Mouse (Mus musculus): ENCODE data around the gene Plcl2.
"Not testable (repeated sequence)": the region's sequence is repeated elsewhere in the genome, so short reads cannot be mapped to it uniquely, and the experiment has no call there.

Plcl2 gene

DNA sequence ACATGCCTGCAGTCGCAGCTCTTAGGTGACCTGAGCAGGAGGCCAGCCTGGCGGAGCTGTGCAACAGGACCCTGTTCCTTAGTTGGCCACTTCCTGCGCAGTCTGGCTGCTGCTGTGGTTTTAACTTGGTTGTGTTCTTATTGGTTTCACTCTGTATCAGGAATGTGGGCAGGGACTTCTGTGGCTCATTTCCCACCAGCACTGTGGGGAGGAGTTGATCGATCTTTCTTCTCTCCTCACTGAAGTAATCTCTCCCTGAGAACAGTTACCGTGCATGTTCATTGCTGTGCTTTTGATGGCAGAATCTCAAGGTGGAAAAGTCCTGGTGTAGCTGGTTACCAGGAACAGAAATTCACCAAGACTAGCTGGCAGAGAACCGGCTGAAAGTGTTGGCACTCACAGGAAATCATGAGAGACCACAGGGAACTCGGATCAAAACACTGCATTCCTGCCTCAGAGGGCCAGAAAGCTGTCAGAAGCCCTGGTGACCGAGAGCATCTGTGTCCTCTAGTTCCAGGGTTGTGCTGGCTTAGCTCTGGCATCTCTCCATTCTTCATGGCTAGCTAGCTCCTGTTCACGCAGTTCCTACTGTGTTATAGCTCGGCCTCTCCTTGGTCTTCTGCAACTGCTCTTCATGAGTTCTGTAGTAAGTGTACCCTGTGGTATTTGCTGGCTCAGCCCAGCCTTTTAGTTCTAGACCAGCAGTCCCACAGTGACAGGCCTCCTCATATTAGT lies 168.9 kb downstream of the Plcl2 start:
- peak; percentile 19 for DNase-seq

DNA sequence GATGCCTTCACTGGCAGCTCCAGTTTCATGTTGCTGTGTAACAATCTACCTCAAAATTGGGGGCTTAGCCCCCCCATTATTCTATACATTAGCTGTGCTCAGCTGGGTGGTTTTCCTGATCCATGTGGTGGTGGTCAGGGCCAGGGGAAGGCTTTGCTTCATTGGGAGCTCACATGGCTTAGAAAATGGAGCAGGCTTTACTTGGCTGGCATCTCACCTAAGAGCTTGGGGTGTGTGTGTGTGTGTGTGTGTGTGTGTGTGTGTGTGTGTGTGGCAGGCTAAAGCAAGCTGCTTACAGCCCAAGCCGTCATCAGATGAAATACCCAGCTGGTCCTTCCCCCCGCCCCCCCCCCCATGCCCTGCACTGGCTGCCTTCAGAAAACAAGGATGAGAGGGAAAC lies 169.5 kb downstream of the Plcl2 start:
- DNase-seq, result no peak

DNA sequence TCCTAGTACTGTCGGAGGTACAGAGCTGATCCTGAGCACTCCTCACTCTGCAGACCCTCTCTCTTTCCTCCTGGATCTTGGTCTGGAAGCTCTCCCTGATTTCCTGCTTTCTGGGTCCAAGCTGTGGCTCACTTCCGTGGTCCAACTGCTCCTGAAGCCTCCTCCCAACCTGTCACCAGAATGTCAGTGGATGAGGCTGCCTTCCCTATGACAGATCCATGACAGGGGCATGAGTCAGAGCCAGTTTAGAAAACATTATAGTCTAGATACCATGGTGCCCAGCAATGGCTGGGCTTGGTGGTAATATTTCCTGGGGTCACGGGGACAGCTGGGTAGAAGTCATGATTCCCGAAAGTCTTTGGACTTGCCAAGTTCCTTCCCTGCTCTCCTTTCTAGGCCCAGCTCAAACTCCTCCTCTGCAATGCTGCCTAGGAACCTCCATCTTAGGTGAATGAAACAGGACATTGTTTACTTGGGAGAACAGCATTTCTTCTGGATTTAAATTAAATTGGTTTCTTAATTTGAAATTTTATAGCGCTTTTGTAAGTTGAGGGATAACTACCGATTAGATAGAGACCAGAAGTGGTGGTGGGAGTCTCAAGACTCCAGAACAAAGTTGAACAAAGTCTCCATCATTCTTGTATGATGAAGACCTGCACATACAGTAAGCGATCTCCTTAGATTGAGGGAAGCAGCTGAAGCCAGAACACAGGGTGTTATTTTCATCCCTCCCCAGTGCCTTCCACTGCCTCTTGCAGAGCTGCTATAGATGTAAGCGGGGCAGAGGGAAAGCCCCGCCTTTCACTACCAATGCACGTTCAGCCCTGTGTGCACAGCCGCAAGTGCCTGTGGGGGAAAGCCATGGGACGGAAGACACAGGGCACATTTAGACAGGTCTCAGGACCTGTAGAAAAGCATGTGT lies 170.7 kb downstream of the Plcl2 start:
- no peak for DNase-seq

DNA sequence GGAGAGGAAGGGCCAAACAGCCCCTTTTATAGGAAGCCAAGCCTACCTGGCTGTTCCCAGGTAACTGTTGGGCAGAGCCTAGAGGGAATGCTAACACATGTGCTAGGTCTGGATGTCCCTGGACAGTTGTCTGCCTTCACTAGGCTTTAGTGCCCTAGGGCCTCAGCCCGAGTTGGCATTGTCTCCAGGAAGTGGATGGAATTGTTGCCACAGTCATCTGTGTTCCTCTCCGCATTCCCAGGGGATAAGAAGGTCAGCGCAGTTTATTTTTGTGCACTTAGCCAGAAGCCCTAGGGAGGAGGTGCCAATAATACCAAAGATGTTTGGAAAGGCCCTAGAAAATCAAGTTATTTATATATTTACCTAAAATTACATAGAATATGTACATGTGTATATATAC lies 173.5 kb downstream of the Plcl2 start:
- DNase-seq, result no peak

DNA sequence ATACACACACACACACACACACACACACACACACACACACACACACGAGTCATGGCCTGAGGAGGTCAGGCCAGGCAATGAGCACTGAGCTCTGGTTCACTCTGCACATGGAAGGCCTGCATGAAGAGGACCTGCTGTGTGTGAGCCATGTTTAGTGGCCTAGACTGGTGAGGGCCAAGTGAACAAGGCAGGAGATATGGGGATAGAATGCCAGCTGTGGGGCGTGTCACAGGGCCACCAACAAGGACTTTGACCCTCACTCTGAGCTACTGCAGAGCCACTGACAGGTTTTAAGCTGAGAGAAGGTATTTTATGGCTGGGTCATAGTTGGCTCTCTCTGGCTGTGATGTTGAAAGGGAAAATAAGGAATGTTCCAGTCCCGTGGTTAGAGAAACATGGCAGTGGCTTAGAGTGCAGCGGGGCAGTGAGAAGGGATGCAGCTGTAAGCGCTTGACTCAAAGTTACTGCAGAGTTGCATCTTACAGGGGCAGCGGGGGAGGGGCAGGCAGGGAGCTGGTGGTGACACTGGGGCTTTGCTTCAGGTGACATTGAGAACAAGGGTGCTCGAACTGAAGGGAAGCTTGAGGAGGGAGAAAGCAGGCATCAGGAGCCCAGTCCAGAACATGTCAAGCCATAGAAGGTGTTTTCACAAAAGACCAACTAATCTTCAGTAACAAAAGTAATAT lies 175.9 kb downstream of the Plcl2 start:
- no peak for DNase-seq

DNA sequence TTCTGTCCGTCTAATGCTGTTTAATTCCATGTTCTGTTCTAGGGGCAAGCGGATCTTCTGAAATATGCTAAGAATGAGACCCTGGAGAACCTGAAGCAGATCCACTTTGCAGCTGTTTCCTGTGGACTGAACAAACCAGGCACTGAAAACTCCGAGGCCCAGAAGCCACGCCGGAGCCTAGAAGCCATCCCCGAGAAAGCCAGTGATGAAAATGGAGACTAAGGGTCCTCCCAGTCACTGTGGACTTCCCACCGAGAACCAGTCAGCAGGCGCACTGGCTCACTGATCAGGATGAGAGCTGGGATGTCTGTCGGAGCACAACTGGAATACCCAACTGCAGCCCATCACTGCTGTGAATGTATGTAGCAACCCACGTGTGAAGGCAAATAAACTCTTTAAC lies 178.5 kb downstream of the Plcl2 start:
- DNase-seq, result no peak

DNA sequence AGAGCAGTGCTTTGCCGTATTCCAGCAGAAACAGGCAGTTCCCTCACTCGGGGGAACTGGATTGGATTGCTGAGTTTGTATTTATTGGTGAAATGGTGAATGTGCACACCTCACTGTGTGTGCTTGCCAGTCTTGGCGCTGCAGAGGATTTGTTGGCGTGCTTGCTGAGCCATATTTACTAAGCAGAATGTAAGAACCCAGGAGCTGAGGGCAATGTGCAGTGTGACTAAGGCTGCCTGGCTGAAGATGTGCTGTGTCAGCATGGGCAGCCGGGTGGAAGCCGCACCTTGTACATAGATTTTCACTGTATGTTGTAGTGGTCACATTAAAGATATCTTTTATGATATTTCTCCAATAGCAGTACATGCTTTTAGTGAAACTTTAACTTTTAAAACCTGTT lies 178.9 kb downstream of the Plcl2 start:
- no peak for DNase-seq

DNA sequence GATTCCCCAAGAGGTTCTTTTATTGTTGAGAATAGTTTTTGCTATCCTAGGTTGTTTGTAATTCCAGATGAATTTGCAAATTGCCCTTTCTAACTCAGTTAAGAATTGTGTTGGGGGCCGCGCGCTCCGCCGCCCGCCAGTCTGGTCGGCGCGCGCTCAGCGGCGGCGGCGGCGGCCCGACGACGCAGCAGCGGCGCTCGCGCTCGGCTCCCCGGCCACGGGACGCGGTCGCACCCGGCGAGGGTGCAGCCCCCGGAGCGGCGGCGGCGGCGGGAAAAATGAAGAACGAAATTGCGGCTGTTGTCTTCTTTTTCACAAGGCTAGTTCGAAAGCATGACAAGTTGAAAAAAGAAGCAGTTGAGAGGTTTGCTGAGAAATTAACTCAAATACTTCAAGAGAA lies 189.2 kb downstream of the Plcl2 start:
- DNase-seq, result not testable (repeated sequence)

DNA sequence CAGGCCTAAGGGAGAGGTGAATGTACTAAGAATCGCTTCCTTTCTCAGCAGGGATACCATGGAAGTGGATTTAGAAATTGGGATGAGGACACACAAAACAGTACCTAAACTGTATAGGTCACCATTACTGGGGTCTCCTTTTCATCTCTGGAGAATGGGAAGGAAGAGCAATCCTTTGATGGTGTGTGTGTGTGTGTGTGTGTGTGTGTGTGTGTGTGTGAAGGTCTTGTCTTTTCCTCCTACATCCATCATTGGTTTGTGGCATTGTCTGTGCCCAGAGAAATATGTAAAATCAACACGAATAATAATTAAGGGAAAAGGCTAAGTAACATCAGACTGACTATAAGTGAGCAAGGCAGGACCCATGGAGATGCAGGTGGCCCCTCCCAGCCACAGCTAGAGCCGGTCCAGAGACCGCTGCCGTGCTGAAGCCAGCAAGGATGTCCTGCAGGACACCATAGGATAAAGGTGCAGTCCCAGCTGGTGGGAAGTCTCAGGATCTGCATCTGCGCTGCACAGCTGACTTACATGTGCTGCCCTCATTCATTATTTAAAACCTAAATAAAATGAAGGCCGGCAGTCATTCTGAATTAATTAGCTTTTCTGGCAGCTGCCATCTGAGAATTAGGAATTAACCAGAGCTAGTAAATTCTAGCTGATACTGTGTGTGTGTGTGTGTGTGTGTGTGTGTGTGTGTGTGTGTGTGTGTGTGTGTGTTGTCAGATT lies 201.5 kb downstream of the Plcl2 start:
- DNase-seq, result no peak

DNA sequence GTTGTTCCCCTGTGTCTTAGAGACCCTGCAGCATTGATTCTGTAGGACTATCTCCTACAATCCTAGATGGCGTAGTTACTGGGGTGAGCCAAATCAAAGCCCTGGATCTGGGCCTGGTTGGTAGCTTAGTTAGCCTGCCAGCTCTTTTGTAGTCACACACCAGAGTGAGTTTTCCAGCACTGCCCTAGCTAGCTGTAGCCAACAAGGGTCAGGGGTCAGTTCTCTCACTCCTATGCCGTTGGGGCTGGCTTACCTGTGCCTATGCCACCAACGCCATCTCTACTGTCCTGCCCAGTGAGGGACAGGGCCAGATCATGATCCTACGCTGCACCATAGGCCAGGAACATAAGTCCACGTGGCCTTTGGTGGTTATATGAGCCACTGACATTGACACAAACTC lies 208.4 kb downstream of the Plcl2 start:
- no peak for DNase-seq

DNA sequence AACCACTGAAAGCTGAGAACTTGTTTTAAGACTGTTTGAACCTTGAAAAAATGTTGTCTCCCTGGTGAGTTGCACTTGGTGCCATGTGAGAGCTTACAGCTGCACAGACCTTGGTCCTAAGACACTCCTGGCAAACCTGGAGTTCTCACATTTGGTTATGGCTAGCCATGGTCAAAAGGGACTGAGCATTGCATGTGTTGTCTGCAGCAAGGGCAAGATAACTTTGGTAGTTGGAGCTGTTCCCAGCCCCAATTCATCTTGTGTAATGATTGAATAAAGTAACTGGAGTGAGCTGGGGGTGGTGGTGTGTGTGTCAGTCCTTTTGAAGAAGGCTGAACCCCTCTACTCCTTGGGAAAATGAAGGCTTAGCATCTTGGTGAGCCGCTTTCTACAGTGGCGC lies 215.2 kb downstream of the Plcl2 start:
- DNase-seq, result no peak

DNA sequence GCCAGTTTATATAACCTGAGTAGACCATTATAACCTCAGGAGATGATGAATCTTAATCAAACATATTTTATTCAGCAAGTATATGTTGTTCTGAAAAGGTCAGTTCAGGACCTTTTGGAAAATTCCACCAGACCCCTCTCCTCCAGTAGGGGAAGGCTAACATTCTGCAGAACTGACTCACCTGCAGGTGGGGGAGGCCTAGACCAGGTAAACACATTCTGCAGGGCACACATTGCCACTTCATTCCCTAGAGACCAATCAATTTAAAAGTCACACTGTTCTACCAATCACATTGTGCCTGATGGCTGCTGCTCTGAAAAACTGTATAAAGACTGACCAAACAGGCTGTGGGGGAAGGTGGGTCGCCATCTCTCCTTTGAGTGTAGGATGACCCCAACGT lies 217.1 kb downstream of the Plcl2 start:
- DNase-seq, result no peak

DNA sequence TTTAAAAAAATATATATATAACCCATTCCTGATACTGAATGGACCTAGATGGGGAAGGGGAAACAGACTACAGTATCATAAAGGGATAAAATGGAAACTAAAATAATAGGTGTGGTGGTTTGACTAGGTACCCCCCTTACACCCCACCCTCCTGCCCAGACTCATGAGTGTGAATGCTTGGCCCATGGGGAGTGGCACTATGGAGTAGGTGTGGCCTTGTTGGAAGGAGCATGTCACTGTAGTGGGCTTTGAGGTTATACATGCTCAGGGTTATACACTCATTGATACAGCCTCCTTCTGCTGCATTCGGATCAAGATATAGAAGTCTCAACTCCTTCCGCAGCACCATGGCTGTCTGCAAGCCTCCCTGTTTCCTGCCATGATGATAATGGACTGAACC lies 219.8 kb downstream of the Plcl2 start:
- DNase-seq, result no peak

DNA sequence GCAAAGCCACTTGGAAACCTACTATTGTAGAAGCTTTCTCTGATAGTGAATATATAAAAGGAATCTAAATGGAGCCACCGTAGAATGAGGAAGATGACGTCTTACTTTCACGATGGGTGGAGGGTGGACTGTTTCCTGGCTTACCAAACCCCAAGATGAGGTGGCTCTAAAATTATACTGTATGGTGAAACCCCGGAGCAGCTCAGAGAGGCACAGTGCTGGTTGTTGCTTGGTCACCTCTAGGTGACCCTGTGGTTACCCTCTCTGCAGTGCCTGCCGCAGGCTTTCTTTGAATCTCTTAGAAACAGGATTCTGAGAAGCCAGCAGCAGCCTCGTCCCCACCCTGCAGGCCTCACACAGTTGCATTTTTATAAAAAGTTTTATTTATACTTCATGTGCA lies 220.4 kb downstream of the Plcl2 start:
- no peak for DNase-seq

DNA sequence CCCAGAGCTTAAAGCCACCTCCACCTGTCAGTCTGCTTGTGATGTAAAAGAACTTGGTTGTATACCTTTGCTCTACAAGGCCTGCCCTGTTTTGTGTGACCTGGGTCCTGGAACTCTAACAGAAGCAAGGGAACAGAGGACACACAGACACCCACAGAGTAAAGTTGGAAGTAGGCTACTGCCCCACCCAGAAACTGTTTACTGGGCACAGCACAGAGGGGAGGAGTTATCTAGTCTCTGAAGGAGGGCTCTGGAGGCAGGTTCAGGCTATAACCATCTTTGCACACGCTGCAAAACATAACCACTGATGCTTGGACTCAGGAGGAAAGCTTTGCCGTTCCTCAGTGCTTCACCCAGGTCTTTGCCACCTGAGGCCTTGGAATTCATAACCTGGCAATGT lies 221.7 kb downstream of the Plcl2 start:
- no peak for DNase-seq

DNA sequence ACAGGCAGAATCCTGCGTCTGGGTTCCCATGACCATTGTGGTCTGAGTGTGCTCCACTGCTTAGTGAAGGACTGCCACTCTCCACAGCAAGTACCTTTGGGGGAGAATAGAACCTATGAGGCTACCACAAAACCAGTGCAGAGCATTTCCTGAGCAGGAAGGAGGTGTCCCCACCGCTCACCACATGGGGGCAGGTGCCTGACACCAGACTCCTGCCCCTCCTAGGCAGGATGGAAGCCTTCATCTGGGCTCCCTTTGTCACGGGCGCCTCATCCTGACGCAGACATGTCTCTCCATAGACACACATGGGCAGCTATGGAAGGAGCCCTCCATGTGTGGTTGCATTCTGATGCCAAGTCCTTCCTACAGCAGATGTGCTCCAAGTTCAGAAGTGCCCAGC lies 222.7 kb downstream of the Plcl2 start:
- no peak for DNase-seq

DNA sequence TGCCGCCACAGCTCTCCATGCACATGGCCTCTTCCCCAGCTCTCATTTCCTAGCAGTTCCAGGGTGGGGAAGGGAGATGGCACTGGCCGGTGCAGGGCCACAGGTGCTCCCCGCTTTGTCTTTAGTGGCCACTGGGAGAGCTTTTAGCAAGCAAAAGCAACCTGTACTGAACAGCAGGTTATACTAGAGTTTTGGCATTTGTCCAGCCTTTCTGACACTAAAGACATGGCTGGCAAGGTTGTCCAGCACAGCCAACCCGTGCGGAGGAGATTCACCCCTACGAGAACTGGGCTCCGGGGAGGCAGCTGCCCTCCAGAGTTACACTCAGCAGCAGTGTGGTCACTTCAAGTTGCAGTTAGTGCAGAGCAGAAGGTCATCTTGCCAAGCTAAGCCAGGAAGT lies 224.2 kb downstream of the Plcl2 start:
- no peak for DNase-seq

DNA sequence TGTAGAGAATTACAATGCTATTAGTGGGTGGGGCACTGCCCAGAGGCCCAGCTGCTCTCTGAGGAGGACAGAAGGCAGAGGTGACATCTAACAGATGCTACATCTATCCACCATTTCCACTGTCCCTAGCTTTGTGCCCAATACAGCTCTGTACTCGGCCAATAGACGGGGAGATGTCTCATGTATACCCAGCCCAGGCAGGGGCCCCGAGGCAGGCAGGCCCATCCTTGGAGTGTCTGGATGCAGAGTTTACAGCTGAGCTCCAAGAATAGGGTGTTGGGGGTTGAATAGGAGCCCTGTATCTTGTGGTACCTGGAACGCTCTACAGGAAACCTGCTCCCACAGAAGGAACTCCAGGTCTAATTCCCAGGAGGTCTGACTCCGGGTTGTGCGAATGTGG lies 225.6 kb downstream of the Plcl2 start:
- no peak for DNase-seq

DNA sequence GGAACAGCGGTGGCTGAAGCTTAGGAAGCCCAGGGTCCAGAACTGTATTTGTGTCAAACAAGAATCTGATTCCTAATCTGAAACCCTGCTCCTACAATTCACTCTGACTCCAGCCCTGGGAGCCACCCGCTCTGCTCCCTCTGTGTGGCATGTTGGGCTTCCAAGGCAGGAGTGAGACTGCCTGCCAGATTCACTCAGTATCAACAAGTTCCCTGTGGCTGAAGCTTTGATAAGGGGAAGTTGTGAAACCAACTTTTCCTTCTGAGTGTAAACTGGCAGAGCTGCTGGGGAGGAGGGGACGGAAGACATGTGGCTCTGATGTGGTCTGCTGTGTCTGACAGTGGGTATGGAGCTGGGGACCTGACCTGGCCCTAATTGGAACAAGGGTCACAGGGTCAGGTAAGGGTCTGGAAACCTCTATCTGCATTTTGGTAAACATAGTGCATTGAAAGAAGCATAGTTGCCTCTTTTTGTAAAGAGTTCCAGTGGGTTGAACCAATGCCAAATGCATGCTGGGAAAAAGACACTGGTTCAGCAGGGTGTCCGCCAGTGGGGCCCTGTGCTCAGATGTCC lies 226.3 kb downstream of the Plcl2 start:
- DNase-seq, result no peak

DNA sequence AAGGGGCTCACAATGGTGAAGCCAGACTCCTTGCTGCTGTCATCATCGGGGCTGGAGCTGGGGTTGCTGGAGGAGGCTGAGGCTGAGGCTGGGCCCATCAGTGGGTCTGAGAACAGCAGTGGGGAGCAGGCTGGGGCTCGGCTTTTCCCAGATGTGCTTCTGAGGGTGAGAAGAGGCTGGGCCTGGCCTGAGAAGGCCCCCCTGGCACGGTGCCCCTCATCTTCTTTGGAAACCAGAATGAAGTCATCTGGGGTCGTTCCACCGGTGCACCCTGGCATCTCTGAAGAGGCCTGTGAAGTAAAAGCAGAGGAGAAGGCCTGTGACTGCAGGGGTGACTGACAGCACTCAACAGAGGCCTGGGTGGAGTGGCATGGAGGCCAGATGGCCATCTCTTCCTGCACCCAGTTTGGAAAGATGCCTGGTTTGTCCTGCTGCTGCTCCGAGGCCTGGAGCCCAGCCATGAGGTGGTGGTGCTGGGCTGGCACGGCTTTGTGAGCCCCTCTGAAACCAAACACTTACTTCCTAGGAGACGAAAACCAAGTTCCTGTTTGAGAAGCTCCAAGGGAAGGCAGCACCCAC lies 226.8 kb downstream of the Plcl2 start:
- no peak for DNase-seq

DNA sequence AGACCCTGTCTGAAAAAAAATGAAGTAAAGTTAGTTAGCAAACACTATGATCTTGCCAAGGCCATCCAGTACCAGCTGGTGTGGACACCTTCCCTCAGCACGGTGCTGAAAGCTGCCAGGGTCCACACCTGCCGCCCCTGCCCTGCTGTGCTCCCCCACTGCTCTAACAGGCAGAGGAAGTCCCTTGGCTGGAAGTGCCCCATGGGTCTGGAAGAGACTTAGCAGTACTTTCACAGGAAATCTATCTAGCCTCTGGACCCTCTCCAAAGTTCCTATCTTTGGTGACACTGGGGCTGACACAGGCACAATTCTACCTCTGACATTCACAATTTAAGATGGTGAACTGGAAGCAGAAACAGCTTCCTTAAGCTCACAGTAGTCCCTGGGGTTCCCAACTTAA lies 227.9 kb downstream of the Plcl2 start:
- no peak for DNase-seq
